In genomic region chr1:134995437-134995836, GRCm38 (mm10) we compare ENCODE assay signal across 22 mouse cellular contexts. TPM values are rescaled to one million over a fixed set of nuclear protein-coding genes. Genes with fewer than 3 reads are reported as not detected.
DNase-seq lines count a peak whose midpoint lies in the region; ATAC-seq lines count a peak whose summit lies in the region.
"Had no signal": no experiment of that assay in that cellular context is flagged by ENCODE, and none has a peak within 500 bp of the region (broad histone marks: within the 10 kb centered on the region; RNA-seq: fewer than 3 reads in every experiment).

No protein-coding gene starts in this region.

- no peak overlapping the region for H3K4me3 ChIP-seq in forebrain, embryonic 14.5 days (ENCODE audit: low read depth, low read length)
- no peak overlapping the region for H3K4me3 ChIP-seq in forebrain, embryonic 10.5 days
- H3K4me3 ChIP-seq in hindbrain, embryonic 15.5 days, result no peak overlapping the region
- no peak overlapping the region for H3K4me3 ChIP-seq in hindbrain, embryonic 13.5 days
- no peak overlapping the region for H3K4me3 ChIP-seq in neural tube, embryonic 11.5 days (ENCODE audit: low read depth, low read length)
- no peak overlapping the region for H3K4me3 ChIP-seq in midbrain, embryonic 15.5 days
- H3K4me3 ChIP-seq: forebrain, embryonic 13.5 days; heart, embryonic 15.5 days; intestine, embryonic 15.5 days; limb, embryonic 12.5 days; midbrain, embryonic 12.5 days had no signal

- H3K9ac ChIP-seq in forebrain, embryonic 14.5 days (ENCODE audit: low read length), result no peak overlapping the region
- no peak overlapping the region for H3K9ac ChIP-seq in hindbrain, embryonic 15.5 days
- no peak overlapping the region for H3K9ac ChIP-seq in hindbrain, embryonic 13.5 days
- H3K9ac ChIP-seq in neural tube, embryonic 11.5 days (ENCODE audit: low read length), result peak overlapping the region; percentile 6; the same call in 1 of the 2 replicates
- 0 out of 2 replicates have a peak overlapping the region, but pooled peaks have one; percentile 12 for H3K9ac ChIP-seq in midbrain, embryonic 15.5 days
- H3K9ac ChIP-seq: forebrain, embryonic 13.5 days; heart, embryonic 15.5 days; intestine, embryonic 15.5 days; limb, embryonic 12.5 days; liver, postnatal 0 days; midbrain, embryonic 12.5 days had no signal

- H3K27ac ChIP-seq in forebrain, embryonic 14.5 days (ENCODE audit: low read depth, low read length), result no peak overlapping the region
- no peak overlapping the region for H3K27ac ChIP-seq in forebrain, embryonic 10.5 days
- H3K27ac ChIP-seq in hindbrain, embryonic 15.5 days (replicated peaks), result 0 out of 2 replicates have a peak overlapping the region, but pooled peaks have one; percentile 30
- no peak overlapping the region for H3K27ac ChIP-seq in hindbrain, embryonic 13.5 days
- H3K27ac ChIP-seq in neural tube, embryonic 11.5 days (ENCODE audit: low read depth, low read length), result no peak overlapping the region
- no peak overlapping the region for H3K27ac ChIP-seq in midbrain, embryonic 15.5 days
- H3K27ac ChIP-seq: forebrain, embryonic 13.5 days; heart, embryonic 15.5 days; intestine, embryonic 15.5 days; limb, embryonic 12.5 days; midbrain, embryonic 12.5 days had no signal

- no peaks in the 10 kb centered on the region for H3K27me3 ChIP-seq in forebrain, embryonic 14.5 days (replicated peaks; ENCODE audit: control insufficient read depth, insufficient read depth, low read length)
- peaks cover 27% of the 10 kb centered on the region for H3K27me3 ChIP-seq in forebrain, embryonic 10.5 days (ENCODE audit: poor library complexity, severe bottlenecking)
- H3K27me3 ChIP-seq in hindbrain, embryonic 15.5 days, result peaks cover 4% of the 10 kb centered on the region; the same call in 1 of the 2 replicates
- peaks cover 14% of the 10 kb centered on the region; the same call in 1 of the 2 replicates for H3K27me3 ChIP-seq in hindbrain, embryonic 13.5 days
- H3K27me3 ChIP-seq in neural tube, embryonic 11.5 days (ENCODE audit: control insufficient read depth, insufficient read depth, low read length), result no peaks in the 10 kb centered on the region
- H3K27me3 ChIP-seq in midbrain, embryonic 15.5 days (replicated peaks), result no peaks in the 10 kb centered on the region
- H3K27me3 ChIP-seq: intestine, embryonic 15.5 days; Patski had no signal

- no peaks in the 10 kb centered on the region for H3K36me3 ChIP-seq in forebrain, embryonic 14.5 days (ENCODE audit: control insufficient read depth, insufficient read depth, low read length)
- no peaks in the 10 kb centered on the region for H3K36me3 ChIP-seq in forebrain, embryonic 10.5 days (replicated peaks)
- no peaks in the 10 kb centered on the region for H3K36me3 ChIP-seq in hindbrain, embryonic 15.5 days
- H3K36me3 ChIP-seq in hindbrain, embryonic 13.5 days, result no peaks in the 10 kb centered on the region
- no peaks in the 10 kb centered on the region for H3K36me3 ChIP-seq in neural tube, embryonic 11.5 days (ENCODE audit: control insufficient read depth, insufficient read depth, low read length)
- H3K36me3 ChIP-seq in midbrain, embryonic 15.5 days (replicated peaks), result no peaks in the 10 kb centered on the region
- H3K36me3 ChIP-seq: G1E; heart, embryonic 15.5 days; intestine, embryonic 15.5 days; limb, embryonic 12.5 days; midbrain, embryonic 12.5 days had no signal

- peak; percentile 40 for DNase-seq in forebrain, embryonic 14.5 days (ENCODE audit: low spot score)
- DNase-seq in forebrain, embryonic 10.5 days (ENCODE audit: extremely low spot score, low spot score), result no peak
- DNase-seq in neural tube, embryonic 11.5 days (ENCODE audit: low spot score), result no peak
- DNase-seq in neural tube, embryonic 10.5 days (ENCODE audit: extremely low spot score, low spot score), result no peak
- DNase-seq in spleen, adult 18-20 months, result no peak
- DNase-seq: B cell, adult 2 months; cerebellum, adult 11-12 months; heart, postnatal 4 days; kidney, adult 8-10 months; thymus, postnatal 14 days had no signal

- no peak for ATAC-seq in forebrain, embryonic 14.5 days
- no peak for ATAC-seq in hindbrain, embryonic 15.5 days (ENCODE audit: low FRiP score, low read depth)
- no peak for ATAC-seq in hindbrain, embryonic 13.5 days (ENCODE audit: low FRiP score)
- no peak for ATAC-seq in neural tube, embryonic 11.5 days (ENCODE audit: insufficient read depth, low FRiP score, low TSS enrichment)
- ATAC-seq in midbrain, embryonic 15.5 days (replicated peaks), result no peak
- ATAC-seq: forebrain, embryonic 13.5 days; intestine, embryonic 15.5 days; Patski had no signal

- 36% methylated on average over 4 of the region's 4 CpGs for WGBS in forebrain, embryonic 14.5 days
- WGBS in forebrain, embryonic 10.5 days, result 69% methylated on average over 4 of the region's 4 CpGs
- 35% methylated on average over 4 of the region's 4 CpGs for WGBS in hindbrain, embryonic 15.5 days
- WGBS in hindbrain, embryonic 13.5 days, result 44% methylated on average over 4 of the region's 4 CpGs
- whole genome bisulfite sequencing in neural tube, embryonic 11.5 days, result 64% methylated on average over 4 of the region's 4 CpGs
- WGBS in midbrain, embryonic 15.5 days, result 48% methylated on average over 4 of the region's 4 CpGs

- no peaks in the 10 kb centered on the region for H3K9me3 ChIP-seq in forebrain, embryonic 14.5 days (replicated peaks; ENCODE audit: control insufficient read depth, low read length)
- H3K9me3 ChIP-seq in forebrain, embryonic 10.5 days, result no peaks in the 10 kb centered on the region
- H3K9me3 ChIP-seq in hindbrain, embryonic 15.5 days, result no peaks in the 10 kb centered on the region
- H3K9me3 ChIP-seq in hindbrain, embryonic 13.5 days, result no peaks in the 10 kb centered on the region
- no peaks in the 10 kb centered on the region for H3K9me3 ChIP-seq in neural tube, embryonic 11.5 days (ENCODE audit: control insufficient read depth, low read length)
- no peaks in the 10 kb centered on the region for H3K9me3 ChIP-seq in midbrain, embryonic 15.5 days
- H3K9me3 ChIP-seq: forebrain, embryonic 13.5 days; G1E; heart, embryonic 15.5 days; intestine, embryonic 15.5 days; limb, embryonic 12.5 days; midbrain, embryonic 12.5 days had no signal

- no peak overlapping the region for H3K4me2 ChIP-seq in forebrain, embryonic 14.5 days (ENCODE audit: low read length)
- no peak overlapping the region for H3K4me2 ChIP-seq in hindbrain, embryonic 15.5 days
- H3K4me2 ChIP-seq in hindbrain, embryonic 13.5 days, result no peak overlapping the region
- H3K4me2 ChIP-seq in neural tube, embryonic 11.5 days (ENCODE audit: low read depth), result no peak overlapping the region
- no peak overlapping the region for H3K4me2 ChIP-seq in midbrain, embryonic 15.5 days
- H3K4me2 ChIP-seq: forebrain, embryonic 13.5 days; heart, embryonic 15.5 days; intestine, embryonic 15.5 days; limb, embryonic 12.5 days; liver, embryonic 11.5 days; midbrain, embryonic 12.5 days had no signal

- no peaks in the 10 kb centered on the region for H3K4me1 ChIP-seq in forebrain, embryonic 14.5 days (ENCODE audit: control insufficient read depth, insufficient read depth, low read length)
- peaks cover 17% of the 10 kb centered on the region for H3K4me1 ChIP-seq in forebrain, embryonic 10.5 days
- peaks cover 6% of the 10 kb centered on the region for H3K4me1 ChIP-seq in hindbrain, embryonic 15.5 days (replicated peaks)
- peaks cover 7% of the 10 kb centered on the region for H3K4me1 ChIP-seq in hindbrain, embryonic 13.5 days (replicated peaks)
- H3K4me1 ChIP-seq in neural tube, embryonic 11.5 days (ENCODE audit: control insufficient read depth, insufficient read depth, low read length), result no peaks in the 10 kb centered on the region
- peaks cover 3% of the 10 kb centered on the region for H3K4me1 ChIP-seq in midbrain, embryonic 15.5 days
- H3K4me1 ChIP-seq: intestine, embryonic 15.5 days had no signal

RNA-seq across cellular contexts. Expression of gene Ube2t, which starts 33.1 kb away (rescaled TPM):
- polyA plus RNA-seq in forebrain, embryonic 14.5 days (2014; fragmentation: Nextera tagmentation; extraction: Ambion mirVana), result 27.5 and 33.8 TPM in 2 replicates
- polyA plus RNA-seq in forebrain, embryonic 10.5 days (2016; fragmentation: Nextera tagmentation; extraction: Ambion mirVana), result 58.0 and 58.9 TPM in 2 replicates
- polyA plus RNA-seq in hindbrain, embryonic 15.5 days (2015; fragmentation: Nextera tagmentation; extraction: Ambion mirVana), result 12.8 and 15.0 TPM in 2 replicates
- polyA plus RNA-seq in hindbrain, embryonic 13.5 days (2015; fragmentation: Nextera tagmentation; extraction: Ambion mirVana), result 15.3 and 17.0 TPM in 2 replicates
- 39.2 and 44.8 TPM in 2 replicates for polyA plus RNA-seq in neural tube, embryonic 11.5 days (2014; fragmentation: Nextera tagmentation; extraction: Ambion mirVana)
- 10.4 and 11.9 TPM in 2 replicates for polyA plus RNA-seq in midbrain, embryonic 15.5 days (2015; fragmentation: Nextera tagmentation; extraction: Ambion mirVana)

RNA-seq across cellular contexts. Expression of gene Ppp1r12b, which starts 39.7 kb away (rescaled TPM):
- polyA plus RNA-seq in forebrain, embryonic 14.5 days (2014; fragmentation: Nextera tagmentation; extraction: Ambion mirVana), result 9.4 and 14.9 TPM in 2 replicates
- polyA plus RNA-seq in forebrain, embryonic 10.5 days (2016; fragmentation: Nextera tagmentation; extraction: Ambion mirVana), result 5.8 and 6.5 TPM in 2 replicates
- polyA plus RNA-seq in hindbrain, embryonic 15.5 days (2015; fragmentation: Nextera tagmentation; extraction: Ambion mirVana), result 15.1 and 15.8 TPM in 2 replicates
- 12.4 and 14.9 TPM in 2 replicates for polyA plus RNA-seq in hindbrain, embryonic 13.5 days (2015; fragmentation: Nextera tagmentation; extraction: Ambion mirVana)
- polyA plus RNA-seq in neural tube, embryonic 11.5 days (2014; fragmentation: Nextera tagmentation; extraction: Ambion mirVana), result 6.8 and 7.8 TPM in 2 replicates
- polyA plus RNA-seq in midbrain, embryonic 15.5 days (2015; fragmentation: Nextera tagmentation; extraction: Ambion mirVana), result 14.1 and 15.7 TPM in 2 replicates

Comparison
In these comparisons a context has a peak if more than half of its experiments do, and no peak if none do; other contexts are left out.
1. H3K9ac ChIP-seq: peak in neural tube, embryonic 11.5 days (single experiment) and midbrain, embryonic 15.5 days (single experiment); none in forebrain, embryonic 14.5 days (single experiment), hindbrain, embryonic 15.5 days (single experiment) and hindbrain, embryonic 13.5 days (single experiment).